Mouse (Mus musculus) yolk sac, embryonic 10.5 days (tissue): ENCODE results near the gene Slc19a1.
A peak's percentile ranks its signal among the peaks of the same experiment; 100 is the strongest.

Experiments
- DNase-seq: peaks from one replicate; pipeline ENCODE4 v3.0.0-alpha.2; 2017; ENCODE audit warnings: low spot score

The Slc19a1 gene

GRCm38 (mm10) chr10:77031768-77032375, at the start of gene Slc19a1:
Gene Slc19a1 (plus strand): TSS chr10:77032241.
- no peak for DNase-seq

GRCm38 (mm10) chr10:76988586-76988985, 43.5 kb upstream of the Slc19a1 start:
- DNase-seq, result no peak

DNA sequence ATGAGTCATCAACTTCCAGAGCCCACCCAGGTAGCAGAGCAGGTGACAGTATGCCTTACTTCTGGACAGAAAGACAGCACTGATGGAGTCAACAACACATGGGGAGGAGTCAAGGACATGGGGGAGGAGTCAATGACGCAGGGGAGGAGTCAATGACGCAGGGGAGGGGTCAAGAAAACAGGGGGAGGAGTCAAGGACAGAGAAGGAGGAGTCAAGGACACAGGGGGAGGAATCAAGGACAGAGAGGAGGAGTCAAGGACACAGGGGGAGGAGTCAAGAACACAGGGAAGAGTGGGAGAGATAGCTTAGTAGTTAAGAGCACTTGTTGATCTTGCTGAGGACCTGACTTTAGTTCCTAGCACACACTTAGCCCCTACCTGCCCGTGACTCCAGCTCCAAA, 39.6 kb upstream of the Slc19a1 start:
- no peak for DNase-seq

DNA sequence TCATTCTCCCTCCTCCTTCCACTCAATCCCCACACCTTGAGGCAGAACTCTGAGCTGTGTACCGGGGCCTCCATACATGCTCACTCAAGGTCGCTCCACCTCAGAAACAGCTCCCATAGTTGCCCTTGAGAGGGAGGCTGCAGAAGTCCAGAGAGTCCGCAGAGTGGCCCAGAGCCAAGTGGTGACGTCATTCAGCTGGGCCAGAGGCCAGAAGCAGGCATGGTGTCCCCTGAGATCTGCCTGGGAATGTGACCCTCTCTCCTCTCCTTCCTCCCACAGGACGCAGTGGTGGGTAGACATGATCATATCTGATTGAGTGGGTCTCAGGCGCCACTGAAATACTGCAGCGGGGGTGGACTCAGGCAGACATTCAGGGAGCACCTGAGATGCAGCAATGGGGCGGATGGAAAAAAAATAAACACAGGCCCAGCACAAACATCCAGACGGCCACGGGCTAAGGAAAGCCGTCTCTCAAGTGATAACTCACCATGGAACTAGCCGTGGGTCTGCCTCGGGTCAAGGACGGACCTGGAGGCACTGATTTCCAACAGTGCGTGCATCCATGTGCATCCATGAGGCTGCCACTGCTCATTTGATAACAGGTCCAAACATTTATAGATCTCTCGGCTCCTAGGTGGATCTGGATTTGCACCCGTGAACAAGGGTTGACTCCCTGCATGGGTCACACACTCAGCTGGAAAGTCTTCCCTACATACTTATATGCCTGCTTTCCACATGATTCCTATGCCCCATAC, 34.1 kb upstream of the Slc19a1 start:
- DNase-seq, result peak; percentile 17

- DNase-seq, result peak; percentile 21
Observed at GRCm38 (mm10) chr10:77004936-77005335, 27.1 kb upstream of the Slc19a1 start.

GRCm38 (mm10) chr10:77007433-77008108, 24.5 kb upstream of the Slc19a1 start:
- peak; percentile 78 for DNase-seq

GRCm38 (mm10) chr10:77008109-77008561, 23.9 kb upstream of the Slc19a1 start:
- peak; percentile 18 for DNase-seq

DNA sequence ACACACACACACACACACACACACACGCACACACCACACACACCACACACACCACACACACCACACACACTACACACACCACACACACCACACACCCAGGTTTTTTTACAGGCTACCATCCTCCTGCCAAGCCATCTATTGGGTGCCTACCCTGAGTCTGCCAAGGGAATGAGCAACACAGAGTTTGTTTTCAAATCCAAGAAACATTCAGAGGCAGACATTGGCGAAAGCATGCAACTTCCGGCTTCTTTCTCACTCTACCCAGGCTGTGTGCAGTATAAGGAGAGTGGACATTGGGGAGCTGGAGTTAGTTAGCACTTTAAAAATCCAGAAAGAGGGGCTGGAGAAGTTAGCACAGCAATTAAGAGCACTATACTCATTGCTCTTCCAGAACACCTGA, 23.3 kb upstream of the Slc19a1 start:
- no peak for DNase-seq

DNA sequence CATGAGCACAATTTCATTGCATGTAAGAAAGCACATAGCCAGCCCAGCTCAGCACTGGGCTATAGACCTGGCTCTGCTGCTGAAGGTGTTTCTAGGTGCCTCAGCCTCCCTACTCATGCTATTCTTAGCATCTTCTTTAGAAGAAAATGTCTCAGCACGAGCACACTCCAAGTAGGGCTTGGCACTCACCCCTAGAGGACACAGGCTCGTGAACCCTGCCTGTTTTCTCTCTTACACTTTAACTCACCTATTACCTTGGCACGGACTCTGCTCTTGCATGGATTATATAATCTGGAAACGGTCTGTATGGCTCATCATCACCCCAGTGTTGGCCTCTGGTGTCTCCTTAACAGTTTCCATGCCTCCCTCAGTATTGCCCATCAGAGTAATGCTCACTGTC, 20.4 kb upstream of the Slc19a1 start:
- DNase-seq, result no peak

GRCm38 (mm10) chr10:77016080-77016479, 16.0 kb upstream of the Slc19a1 start:
- no peak for DNase-seq

DNA sequence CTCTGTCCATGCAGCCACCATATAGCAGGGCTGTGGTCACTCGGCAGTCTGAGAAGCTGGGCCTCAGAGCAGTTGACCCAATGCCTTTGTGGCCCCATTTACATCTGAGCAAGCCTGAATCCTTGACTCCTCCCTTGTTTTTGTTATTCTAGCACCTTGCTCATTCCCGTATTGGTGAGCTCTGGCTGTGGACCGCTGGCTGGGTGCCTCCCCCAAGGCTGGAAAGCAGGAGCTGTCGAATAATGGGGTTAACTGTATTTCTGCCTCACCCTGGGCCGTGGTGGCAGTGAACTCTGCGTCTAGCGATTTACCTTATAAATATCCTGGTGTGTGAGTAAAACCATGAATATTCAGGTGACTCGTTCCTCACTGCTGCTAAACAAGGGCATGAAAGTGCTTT, 15.5 kb upstream of the Slc19a1 start:
- DNase-seq, result no peak

DNA sequence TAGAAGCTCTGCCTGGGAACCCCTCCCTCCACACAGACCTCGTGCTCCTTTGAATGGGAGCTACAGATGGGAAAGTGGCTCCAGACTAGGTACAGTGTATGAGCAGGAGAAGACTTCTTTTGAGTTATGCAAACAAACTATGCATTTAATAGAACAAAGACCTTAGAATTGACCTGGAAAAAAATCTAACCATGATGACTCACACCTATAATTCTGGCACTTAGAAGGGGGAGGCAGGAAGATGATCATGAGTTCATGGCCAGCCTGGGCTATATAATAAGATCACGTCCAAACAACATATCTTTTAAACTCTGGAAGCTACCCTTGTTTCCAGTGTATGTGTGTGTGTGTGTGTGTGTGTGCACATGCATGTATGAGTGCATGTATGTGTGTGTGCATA, 15.0 kb upstream of the Slc19a1 start:
- DNase-seq, result no peak

GRCm38 (mm10) chr10:77017662-77018061, 14.4 kb upstream of the Slc19a1 start:
- DNase-seq, result no peak

DNA sequence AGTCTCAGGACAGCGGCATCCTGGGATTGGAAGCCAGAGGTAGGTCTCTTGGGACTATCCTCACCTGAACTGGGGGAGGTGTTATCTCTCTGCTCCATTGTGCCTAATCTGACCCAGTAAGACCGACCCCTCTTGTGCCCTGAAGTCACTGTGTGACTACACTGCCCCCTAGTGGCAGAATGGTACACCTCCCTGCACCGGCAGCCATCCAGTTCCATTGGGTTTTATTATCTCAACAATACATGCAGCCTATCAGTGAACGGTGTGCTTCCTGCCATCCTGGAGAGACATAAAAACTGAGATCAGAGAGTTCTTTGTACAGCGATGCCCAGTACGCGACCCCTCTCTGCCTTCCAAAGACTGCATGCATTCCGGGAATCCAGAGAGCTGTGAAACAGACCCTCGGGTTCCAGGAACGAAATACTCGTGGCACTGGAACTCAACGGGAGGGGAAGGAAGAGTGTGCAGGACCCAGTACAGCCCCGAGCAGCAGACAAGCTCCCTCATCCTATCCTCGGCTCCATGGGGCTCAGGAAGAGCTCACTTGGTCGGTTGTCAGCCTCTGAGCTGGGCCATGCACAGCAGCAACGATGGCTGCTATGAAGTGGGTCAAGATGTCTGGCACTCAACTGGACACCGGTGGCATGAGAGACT, 10.5 kb upstream of the Slc19a1 start:
- peak; percentile 70 for DNase-seq

GRCm38 (mm10) chr10:77022301-77023130, 9.5 kb upstream of the Slc19a1 start:
- no peak for DNase-seq

GRCm38 (mm10) chr10:77024231-77024630, 7.8 kb upstream of the Slc19a1 start:
- DNase-seq, result no peak

DNA sequence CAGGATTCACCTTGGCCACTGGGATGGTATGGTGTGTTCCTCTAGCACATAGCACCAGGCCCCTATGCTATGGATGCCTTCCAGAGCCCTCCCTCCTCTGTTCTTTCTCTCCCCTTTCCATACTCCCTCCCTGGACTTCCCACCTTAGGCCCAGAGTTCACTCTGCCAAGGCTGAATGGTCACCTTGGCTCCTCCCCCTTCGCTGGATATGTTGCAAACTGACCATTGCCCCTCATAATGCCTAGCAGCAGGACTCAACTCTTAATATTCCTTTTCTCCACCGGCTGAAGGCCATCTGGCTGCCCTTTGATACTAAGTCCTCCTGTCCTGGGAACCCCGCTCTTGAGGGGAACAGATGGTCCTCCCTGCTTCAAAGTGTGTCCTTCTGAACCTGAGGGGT, 5.1 kb upstream of the Slc19a1 start:
- peak; percentile 75 for DNase-seq

GRCm38 (mm10) chr10:77028782-77029296, 3.2 kb upstream of the Slc19a1 start:
- DNase-seq, result no peak

DNA sequence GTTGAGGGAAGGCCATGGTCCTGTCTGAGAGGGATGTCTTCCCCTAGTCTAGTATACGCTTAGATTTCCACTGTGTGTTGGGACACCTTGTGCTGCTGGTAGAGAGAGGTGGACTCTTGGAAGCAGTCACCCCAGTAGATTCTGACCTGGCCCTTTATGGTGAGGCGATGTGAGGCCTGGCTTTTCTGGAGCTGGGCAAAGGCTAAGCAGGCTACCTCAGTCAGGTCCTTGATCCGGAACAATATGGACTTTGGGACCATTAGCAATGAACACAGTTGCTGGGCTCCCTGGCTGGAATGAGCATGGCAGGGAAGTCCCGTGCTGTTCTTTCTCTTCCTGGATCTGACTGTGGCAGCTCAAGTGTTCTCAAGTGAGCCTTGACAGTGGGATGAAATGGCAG, 2.3 kb upstream of the Slc19a1 start:
- DNase-seq, result no peak

DNA sequence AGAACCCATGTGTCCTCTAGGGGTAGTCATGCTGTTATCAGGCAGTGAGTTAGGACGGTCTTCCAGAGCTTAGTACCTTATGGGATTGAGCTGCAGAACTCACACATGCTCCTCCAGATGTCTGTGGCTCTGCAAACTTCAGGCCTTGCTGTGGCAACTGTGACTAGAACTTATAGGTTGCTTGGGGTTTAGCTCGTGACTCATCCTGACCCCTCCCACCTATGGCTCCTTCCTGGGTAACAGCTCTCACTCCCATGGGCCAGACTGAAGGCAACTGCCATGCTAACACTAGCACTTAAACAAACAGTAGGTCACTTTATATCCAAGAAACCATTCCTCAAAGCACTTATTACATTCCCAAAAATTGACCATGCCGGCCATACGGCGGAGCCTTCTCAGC, 1.4 kb upstream of the Slc19a1 start:
- DNase-seq, result no peak

DNA sequence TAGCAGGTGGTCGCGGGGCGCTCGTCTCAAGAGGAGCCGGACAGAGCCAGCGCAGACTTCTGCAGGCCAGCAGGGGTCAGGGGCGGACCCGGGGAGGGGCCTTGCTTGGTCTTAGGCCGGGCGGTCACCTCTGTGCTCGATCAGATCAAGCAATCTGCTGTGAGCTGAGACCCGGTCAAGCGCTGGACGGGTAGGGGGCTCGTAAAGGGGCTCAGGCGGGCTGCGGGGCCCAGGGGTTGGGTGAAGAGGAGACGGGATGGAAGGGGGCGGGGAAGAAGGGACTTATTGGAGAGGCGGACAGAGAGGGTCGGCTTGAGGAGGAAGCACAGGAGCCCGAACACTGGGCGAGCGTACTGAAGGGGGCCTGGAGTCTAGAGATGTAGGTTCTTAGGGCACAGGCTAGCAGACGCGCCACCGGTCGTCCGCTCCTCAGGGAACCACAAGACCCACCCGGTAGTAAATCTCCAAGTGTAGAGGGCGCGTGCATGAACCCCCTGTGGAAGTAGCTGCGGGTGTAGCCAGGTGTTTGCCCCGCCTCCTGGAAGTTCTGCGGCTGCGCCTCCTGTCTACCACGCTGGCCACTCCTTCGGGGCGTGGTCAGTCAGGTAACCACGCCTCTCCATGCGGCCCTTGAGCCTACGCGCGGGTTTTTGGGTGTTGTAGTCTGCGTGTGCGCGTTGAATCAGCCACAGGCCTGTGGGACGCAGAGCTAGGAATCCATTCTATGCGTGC, 716 bp downstream of the Slc19a1 start:
- DNase-seq, result peak; percentile 93
